ENCODE assay signal across 16 mouse cellular contexts in genomic region chr19:5468374-5468773, GRCm38 (mm10). TPM values are rescaled to one million over a fixed set of nuclear protein-coding genes. Genes with fewer than 3 reads are reported as not detected.
DNase-seq lines count a peak whose midpoint lies in the region; ATAC-seq lines count a peak whose summit lies in the region.
"Had no signal": no experiment of that assay in that cellular context is flagged by ENCODE, and none has a peak within 500 bp of the region (broad histone marks: within the 10 kb centered on the region; RNA-seq: fewer than 3 reads in every experiment).

Ctsw (minus strand) TSS chr19:5468507.

- 54% methylated on average over 5 of the region's 5 CpGs for WGBS in embryonic facial prominence, embryonic 13.5 days
- 56% methylated on average over 5 of the region's 5 CpGs for WGBS in embryonic facial prominence, embryonic 10.5 days
- 59% methylated on average over 5 of the region's 5 CpGs for WGBS in limb, embryonic 13.5 days

- H3K4me2 ChIP-seq in embryonic facial prominence, embryonic 13.5 days, result no peak within 1 kb of the TSS
- H3K4me2 ChIP-seq in limb, embryonic 13.5 days (replicated peaks), result no peak within 1 kb of the TSS

- peak within 1 kb of the TSS; percentile 49; the same call in 1 of the 2 replicates for H3K9ac ChIP-seq in embryonic facial prominence, embryonic 13.5 days
- H3K9ac ChIP-seq in limb, embryonic 13.5 days, result peak within 1 kb of the TSS; percentile 8; the same call in 1 of the 2 replicates
- H3K9ac ChIP-seq: liver, embryonic 14.5 days had no signal

- no peaks in the 10 kb centered on the region for H3K27me3 ChIP-seq in embryonic facial prominence, embryonic 13.5 days
- H3K27me3 ChIP-seq in embryonic facial prominence, embryonic 10.5 days (replicated peaks; ENCODE audit: low read depth, poor library complexity, severe bottlenecking), result no peaks in the 10 kb centered on the region
- H3K27me3 ChIP-seq in limb, embryonic 13.5 days, result no peaks in the 10 kb centered on the region

- peaks cover 44% of the 10 kb centered on the region for H3K36me3 ChIP-seq in embryonic facial prominence, embryonic 13.5 days
- H3K36me3 ChIP-seq in embryonic facial prominence, embryonic 10.5 days (replicated peaks), result peaks cover 55% of the 10 kb centered on the region
- peaks cover 47% of the 10 kb centered on the region for H3K36me3 ChIP-seq in limb, embryonic 13.5 days

- no peak for DNase-seq in embryonic facial prominence, embryonic 10.5 days (ENCODE audit: low spot score)
- DNase-seq in ES-CJ7 (ENCODE audit: low read depth, low spot score) (peak; percentile 61), adipocyte (ENCODE audit: low spot score) (no peak)
- DNase-seq in thymus, postnatal 0 days (ENCODE audit: low spot score), result peak; percentile 80
- DNase-seq in gastrocnemius, postnatal 36 days, result no peak
- no peak for DNase-seq in embryo, embryonic 10 days (ENCODE audit: low spot score)
- DNase-seq: adrenal gland, adult 8-10 months; kidney, postnatal 14 days; spleen, adult 18-20 months had no signal

- intact Hi-C loops in gastrocnemius, postnatal 36 days (cut with DNase I), result no loop called here

- ATAC-seq in embryonic facial prominence, embryonic 13.5 days (ENCODE audit: insufficient number of reproducible peaks, insufficient read depth, low FRiP score, low TSS enrichment, low read depth), result no peak
- ATAC-seq in limb, embryonic 13.5 days (ENCODE audit: low FRiP score, low read depth), result no peak
- ATAC-seq: hindbrain, postnatal 0 days had no signal

- H3K27ac ChIP-seq in embryonic facial prominence, embryonic 13.5 days, result no peak within 1 kb of the TSS
- H3K27ac ChIP-seq in embryonic facial prominence, embryonic 10.5 days (replicated peaks), result no peak within 1 kb of the TSS
- H3K27ac ChIP-seq in limb, embryonic 13.5 days, result no peak within 1 kb of the TSS
- H3K27ac ChIP-seq: forebrain, embryonic 10.5 days; hindbrain, postnatal 0 days; liver, embryonic 14.5 days; macrophage had no signal

- no peaks in the 10 kb centered on the region for H3K9me3 ChIP-seq in embryonic facial prominence, embryonic 13.5 days
- H3K9me3 ChIP-seq in embryonic facial prominence, embryonic 10.5 days, result no peaks in the 10 kb centered on the region
- no peaks in the 10 kb centered on the region for H3K9me3 ChIP-seq in limb, embryonic 13.5 days
- H3K9me3 ChIP-seq: forebrain, embryonic 10.5 days had no signal

- H3K4me1 ChIP-seq in embryonic facial prominence, embryonic 13.5 days, result peaks cover 12% of the 10 kb centered on the region
- peaks cover 10% of the 10 kb centered on the region for H3K4me1 ChIP-seq in embryonic facial prominence, embryonic 10.5 days
- H3K4me1 ChIP-seq in limb, embryonic 13.5 days, result peaks cover 7% of the 10 kb centered on the region

- no peak within 1 kb of the TSS for H3K4me3 ChIP-seq in embryonic facial prominence, embryonic 13.5 days
- no peak within 1 kb of the TSS for H3K4me3 ChIP-seq in embryonic facial prominence, embryonic 10.5 days
- no peak within 1 kb of the TSS for H3K4me3 ChIP-seq in limb, embryonic 13.5 days
- H3K4me3 ChIP-seq: forebrain, embryonic 10.5 days had no signal

RNA-seq across cellular contexts. Expression of gene Ctsw, which starts in this region (rescaled TPM):
- polyA plus RNA-seq in embryonic facial prominence, embryonic 13.5 days (2015; fragmentation: Nextera tagmentation; extraction: Ambion mirVana), result 1.6 and 2.4 TPM in 2 replicates
- 1.1 and 1.5 TPM in 2 replicates for polyA plus RNA-seq in embryonic facial prominence, embryonic 10.5 days (2016; fragmentation: Nextera tagmentation; extraction: Ambion mirVana)
- polyA plus RNA-seq in limb, embryonic 13.5 days (2015; fragmentation: Nextera tagmentation; extraction: Ambion mirVana), result 1.7 and 2.3 TPM in 2 replicates
- 42.8 and 43.0 TPM in 2 replicates for polyA plus RNA-seq in thymus, postnatal 0 days (2015; fragmentation: Nextera tagmentation; extraction: Ambion mirVana)
- not detected for total RNA-seq in gastrocnemius, postnatal 36 days (2021)
- total RNA-seq: gastrocnemius, adult 18-20 months had no signal

Comparison
In these comparisons a context has a peak if more than half of its experiments do, and no peak if none do; other contexts are left out.
1. RNA of gene Ctsw (polyA plus RNA-seq): 42.8 to 43.0 TPM in thymus, postnatal 0 days; 1.6 to 2.4 TPM in embryonic facial prominence, embryonic 13.5 days, 1.7 to 2.3 TPM in limb, embryonic 13.5 days and 1.1 to 1.5 TPM in embryonic facial prominence, embryonic 10.5 days; every median in the first group is over 10 times any median in the second.
2. DNase-seq: peak in ES-CJ7 (single experiment) and thymus, postnatal 0 days (single experiment); none in embryonic facial prominence, embryonic 10.5 days (single experiment), gastrocnemius, postnatal 36 days (0 of 2), adipocyte (single experiment) and embryo, embryonic 10 days (single experiment).